Mouse (Mus musculus): Measurements from ENCODE around the gene Cdkn3.

- TF ChIP-seq CTCF (IDR thresholded peaks at IDR 0.05), result no peak
- no peak for TF ChIP-seq EP300 (IDR thresholded peaks at IDR 0.05)
Observed at GRCm38 (mm10) chr14:46803791-46804190, 43.5 kb downstream of the Cdkn3 start.

All from lung, postnatal 0 days (tissue).